Mouse (Mus musculus) heart, embryonic 16.5 days (tissue): Measurements from ENCODE around the gene Zmynd11. TPM values are rescaled to one million over a fixed set of nuclear protein-coding genes. Genes with fewer than 3 reads are reported as not detected.

Experiments used
- ATAC-seq: fragments of 200-750 bp; cut with Nextera tagmentation; replicated peaks from 2 replicates; pipeline ENCODE4 v1.8.0; 2017; ENCODE audit warnings: moderate number of reproducible peaks; ENCODE audit not compliant: insufficient read depth, low FRiP score; ENCODE audit errors: extremely low read depth
- H3K27ac ChIP-seq: fragments of 300-500 bp; sonication (generic); 2 replicates; pipeline ENCODE4 v1.5.1; 2014; ENCODE audit warnings: mild to moderate bottlenecking, low read length, control low read depth, moderate library complexity
- H3K27me3 ChIP-seq: fragments of 300-500 bp; sonication (generic); 2 replicates; pipeline ENCODE4 v1.6.1; 2014; ENCODE audit warnings: low read length, mixed read lengths; ENCODE audit not compliant: control insufficient read depth, insufficient read depth
- H3K36me3 ChIP-seq: fragments of 300-500 bp; sonication (generic); 2 replicates; pipeline ENCODE4 v1.6.1; 2014; ENCODE audit not compliant: control insufficient read depth, insufficient read depth
- H3K4me1 ChIP-seq: fragments of 300-500 bp; sonication (generic); 2 replicates; pipeline ENCODE4 v1.6.1; 2014; ENCODE audit warnings: low read length, mixed read lengths; ENCODE audit not compliant: control insufficient read depth, insufficient read depth
- H3K4me2 ChIP-seq: fragments of 300-500 bp; sonication (generic); 2 replicates; pipeline ENCODE4 v1.6.1; 2014; ENCODE audit warnings: low read depth, mild to moderate bottlenecking, control low read depth, low read length
- H3K4me3 ChIP-seq: fragments of 300-500 bp; sonication (generic); 2 replicates; pipeline ENCODE4 v1.5.1; 2014; ENCODE audit warnings: mild to moderate bottlenecking, control low read depth, low read length
- H3K9ac ChIP-seq: fragments of 300-500 bp; sonication (generic); 2 replicates; pipeline ENCODE4 v1.6.1; 2014; ENCODE audit warnings: low read length, control low read depth
- H3K9me3 ChIP-seq: fragments of 300-500 bp; sonication (generic); replicated peaks from 2 replicates; pipeline ENCODE4 v1.6.1; 2016; ENCODE audit warnings: low read length; ENCODE audit not compliant: control insufficient read depth
- WGBS: fragments of 180-500 bp; shearing (Covaris S2); extraction: QIAGEN DNeasy Blood & Tissue Kit; methylation state at CpG from one replicate; pipeline ENCODE4 v1.1.7; 2014; 5-methylcytosine and 5-hydroxymethylcytosine counted together
- polyA plus RNA-seq: library from polyadenylated mRNA; unstranded; fragments of >200 nt; fragmentation: Nextera tagmentation; extraction: Ambion mirVana; gene quantifications from 2 replicates; pipeline ENCODE4 v1.2.1, GENCODE M21; 2015

The Zmynd11 gene
- polyA plus RNA-seq, 1 experiment from 2014 or later = 117 TPM

GRCm38 (mm10) chr13:9763828-9764645, 1.1 kb downstream of the Zmynd11 start:
- H3K9me3 ChIP-seq = no peaks in the 10 kb centered on the region
- H3K4me1 ChIP-seq = peaks cover 42% of the 10 kb centered on the region
- H3K27ac ChIP-seq = peak overlapping the region; percentile 98
- H3K36me3 ChIP-seq = no peaks in the 10 kb centered on the region
- under 1% methylated on average over 78 of the region's 111 CpGs for WGBS
- ATAC-seq = peak; percentile 87
- peak overlapping the region; percentile 98 for H3K4me3 ChIP-seq
- H3K27me3 ChIP-seq = no peaks in the 10 kb centered on the region
- peak overlapping the region; percentile 100 for H3K9ac ChIP-seq
- peak overlapping the region; percentile 81 for H3K4me2 ChIP-seq

- Histone ChIP-seq H3K9ac (peak overlapping the region; percentile 100), H3K36me3 (no peaks in the 10 kb centered on the region), H3K4me1 (peaks cover 46% of the 10 kb centered on the region), H3K4me2 (peak overlapping the region; percentile 81), H3K4me3 (peak overlapping the region; percentile 98), H3K9me3 (no peaks in the 10 kb centered on the region), H3K27me3 (no peaks in the 10 kb centered on the region), H3K27ac (peak overlapping the region; percentile 98)
- ATAC-seq = peak; percentile 4
- 3% methylated on average over 21 of the region's 21 CpGs for WGBS
Observed at GRCm38 (mm10) chr13:9763100-9763827, 1.9 kb downstream of the Zmynd11 start.

- Histone ChIP-seq H3K4me3 (no peak overlapping the region), H3K4me1 (peaks cover 29% of the 10 kb centered on the region), H3K4me2 (no peak overlapping the region), H3K36me3 (no peaks in the 10 kb centered on the region), H3K9me3 (no peaks in the 10 kb centered on the region), H3K27me3 (no peaks in the 10 kb centered on the region), H3K27ac (no peak overlapping the region), H3K9ac (no peak overlapping the region)
- 70% methylated on average over 6 of the region's 6 CpGs for WGBS
- ATAC-seq = no peak
Observed at GRCm38 (mm10) chr13:9760057-9760456, 5.1 kb downstream of the Zmynd11 start.

- Histone ChIP-seq H3K36me3 (no peaks in the 10 kb centered on the region), H3K4me2 (peak overlapping the region; percentile 12; the same call in 1 of the 2 replicates), H3K9ac (no peak overlapping the region; the same call in 1 of the 2 replicates), H3K27ac (peak overlapping the region; percentile 48), H3K27me3 (no peaks in the 10 kb centered on the region), H3K9me3 (no peaks in the 10 kb centered on the region), H3K4me1 (peaks cover 35% of the 10 kb centered on the region), H3K4me3 (no peak overlapping the region)
- 60% methylated on average over 9 of the region's 9 CpGs for whole genome bisulfite sequencing
- ATAC-seq = no peak
Observed at GRCm38 (mm10) chr13:9757842-9758491, 7.2 kb downstream of the Zmynd11 start.

GRCm38 (mm10) chr13:9753706-9754105, 11.4 kb downstream of the Zmynd11 start:
- H3K9me3 ChIP-seq = no peaks in the 10 kb centered on the region
- H3K27ac ChIP-seq = no peak overlapping the region
- no peak for ATAC-seq
- 49% methylated on average over 3 of the region's 3 CpGs for WGBS
- H3K4me1 ChIP-seq = peaks cover 30% of the 10 kb centered on the region
- no peaks in the 10 kb centered on the region for H3K36me3 ChIP-seq
- no peak overlapping the region for H3K4me3 ChIP-seq
- no peak overlapping the region for H3K9ac ChIP-seq
- no peak overlapping the region for H3K4me2 ChIP-seq
- no peaks in the 10 kb centered on the region for H3K27me3 ChIP-seq

- H3K27me3 ChIP-seq = no peaks in the 10 kb centered on the region
- no peak overlapping the region for H3K4me2 ChIP-seq
- 11% methylated on average over 1 of the region's 1 CpGs for WGBS
- no peaks in the 10 kb centered on the region for H3K9me3 ChIP-seq
- H3K4me3 ChIP-seq = no peak overlapping the region
- peak overlapping the region; percentile 23; the same call in 1 of the 2 replicates for H3K27ac ChIP-seq
- H3K9ac ChIP-seq = no peak overlapping the region
- H3K4me1 ChIP-seq = peaks cover 27% of the 10 kb centered on the region
- no peak for ATAC-seq
- H3K36me3 ChIP-seq = no peaks in the 10 kb centered on the region
Observed at GRCm38 (mm10) chr13:9750320-9750719, 14.8 kb downstream of the Zmynd11 start.

GRCm38 (mm10) chr13:9749796-9750195, 15.3 kb downstream of the Zmynd11 start:
- no peak overlapping the region for H3K4me3 ChIP-seq
- H3K4me2 ChIP-seq = no peak overlapping the region
- WGBS = 38% methylated on average over 4 of the region's 4 CpGs
- H3K4me1 ChIP-seq = peaks cover 27% of the 10 kb centered on the region
- H3K27me3 ChIP-seq = no peaks in the 10 kb centered on the region
- H3K9ac ChIP-seq = no peak overlapping the region
- H3K27ac ChIP-seq = no peak overlapping the region
- H3K36me3 ChIP-seq = no peaks in the 10 kb centered on the region
- ATAC-seq = no peak
- no peaks in the 10 kb centered on the region for H3K9me3 ChIP-seq

- Histone ChIP-seq H3K27me3 (no peaks in the 10 kb centered on the region), H3K9ac (no peak overlapping the region), H3K4me1 (peaks cover 19% of the 10 kb centered on the region), H3K9me3 (no peaks in the 10 kb centered on the region), H3K4me2 (no peak overlapping the region), H3K36me3 (peaks cover 2% of the 10 kb centered on the region; the same call in 1 of the 2 replicates), H3K27ac (peak overlapping the region; percentile 1; the same call in 1 of the 2 replicates), H3K4me3 (no peak overlapping the region)
- ATAC-seq = peak; percentile 37; the same call in 1 of the 2 replicates
- WGBS = 51% methylated on average over 2 of the region's 2 CpGs
Observed at GRCm38 (mm10) chr13:9738190-9738589, 26.9 kb downstream of the Zmynd11 start.
